Mouse (Mus musculus) liver, embryonic 14 days (tissue): ENCODE data around the gene Chek1. TPM values are rescaled to one million over a fixed set of nuclear protein-coding genes. Genes with fewer than 3 reads are reported as not detected.

ENCODE experiments used
- polyA plus RNA-seq: library from polyadenylated mRNA; depleted of rRNA; stranded (reverse); fragments of >200 nt; gene quantifications from 2 replicates; pipeline ENCODE4 v1.2.3, GENCODE M21; 2012; rRNA removed

The Chek1 gene
- 10.7 and 11.7 TPM in 2 replicates for polyA plus RNA-seq

DNA sequence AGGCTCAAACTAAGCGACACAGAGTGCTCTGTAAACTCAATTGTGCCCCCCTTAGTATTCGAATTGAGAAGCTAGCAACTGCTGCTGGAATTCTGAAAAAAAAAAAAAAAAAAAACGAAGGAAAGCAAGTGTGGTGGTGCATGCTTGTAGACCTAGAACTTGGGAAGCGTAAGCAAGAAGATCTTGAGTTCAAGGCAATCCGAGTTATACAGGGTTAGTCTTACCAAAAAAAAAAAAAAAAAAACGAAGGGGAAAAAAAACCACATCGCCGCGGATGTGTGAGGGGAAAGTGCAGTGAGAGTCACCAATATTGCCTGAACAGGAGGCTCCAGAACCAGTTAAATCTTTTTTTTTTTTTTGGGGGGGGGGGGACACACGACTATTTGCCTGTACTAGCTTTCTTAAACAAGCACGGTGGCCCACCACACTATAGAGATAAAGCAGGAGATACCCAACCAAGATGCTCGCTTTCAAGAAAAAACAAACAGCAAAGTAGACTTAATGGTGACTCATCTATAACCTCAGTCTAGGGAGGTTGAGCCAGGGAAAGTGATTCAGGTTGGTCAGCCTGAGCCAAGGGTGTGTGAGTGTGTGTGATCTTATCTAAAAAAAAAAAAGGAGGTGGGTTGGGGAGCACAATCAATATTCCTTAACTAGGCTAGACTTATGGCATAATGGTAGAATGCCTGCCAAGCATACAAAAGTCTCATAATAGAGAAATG is at the start of gene Chek1:
TSS of gene Chek1 (minus strand) at position 32 of the 722 bp plus-strand sequence.

DNA sequence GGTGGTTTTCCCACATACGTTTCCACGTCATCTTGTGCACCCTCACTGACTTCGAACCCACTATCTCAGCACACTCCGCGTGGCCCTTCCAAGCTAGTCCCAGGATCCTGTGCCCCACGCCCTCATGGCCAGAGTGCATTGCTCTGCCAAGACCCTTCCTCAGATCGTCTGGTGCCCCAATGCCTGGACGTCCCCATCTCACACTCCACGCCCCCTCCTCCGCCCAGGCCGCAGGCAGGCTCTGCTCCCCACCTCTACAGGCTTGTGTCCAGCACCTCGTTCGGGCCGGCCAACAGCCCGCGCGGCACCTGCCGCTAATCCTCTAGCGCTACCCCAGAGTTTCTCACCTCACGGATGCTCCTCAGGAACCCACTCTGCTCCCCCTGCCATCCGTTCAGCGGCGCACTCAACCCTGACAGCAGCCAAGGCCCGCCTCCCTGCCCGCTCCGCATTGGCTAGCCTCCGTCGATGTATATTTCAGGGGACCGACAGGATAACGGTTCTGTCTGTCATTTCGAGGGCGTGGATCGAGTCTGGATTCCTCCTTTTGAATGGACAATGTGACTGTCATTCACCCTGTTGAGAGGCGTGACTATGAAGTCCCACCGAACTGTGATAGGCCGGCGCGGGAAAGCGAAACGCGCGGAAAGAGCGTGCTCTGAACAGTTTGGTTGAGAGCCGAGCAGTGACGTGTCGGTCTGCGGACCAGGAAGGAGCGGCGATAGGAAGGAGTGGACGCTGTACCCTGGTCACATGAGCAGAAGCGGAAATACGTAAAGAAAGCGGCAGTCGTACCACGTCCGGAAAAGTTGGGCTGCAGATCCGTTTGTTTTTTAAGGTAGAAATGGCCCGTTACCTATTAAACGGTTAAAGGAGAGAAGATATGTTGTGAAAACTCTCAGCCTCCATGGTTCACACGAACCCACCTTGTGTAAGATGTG is 40.6 kb upstream of the Chek1 start, which contains the start of gene Stt3a:
TSS of gene Stt3a (minus strand) at position 477 of the 941 bp plus-strand sequence.

DNA sequence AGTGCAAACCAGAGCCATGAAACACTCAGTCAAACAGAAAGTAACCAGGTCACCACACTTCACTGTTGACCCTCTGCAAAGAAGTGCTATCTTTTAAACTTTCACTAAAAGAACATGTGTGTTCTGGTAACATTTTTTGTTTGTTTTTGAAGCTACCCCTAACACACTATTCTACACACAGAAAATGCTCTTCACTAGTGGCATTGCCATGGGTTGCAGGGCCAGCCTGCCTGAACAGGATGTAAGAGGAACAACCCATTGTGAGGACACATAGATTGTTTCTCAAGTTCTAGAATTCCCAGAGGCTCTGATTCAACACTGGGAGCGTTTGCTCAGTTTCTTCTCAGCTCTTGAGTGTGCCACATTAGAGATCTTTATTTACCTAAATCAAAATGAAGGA is 33.9 kb downstream of the Chek1 start, which contains the start of gene Acrv1:
TSS of gene Acrv1 (plus strand) at position 301 of the 400 bp plus-strand sequence.

Other genes starting within 250 kb of the Chek1 start
- not detected in 2 replicates for gene Gm5615, start 185.1 kb downstream of the Chek1 start, polyA plus RNA-seq
- gene Gm17689, start 144.4 kb downstream of the Chek1 start, polyA plus RNA-seq: not detected in 2 replicates
- gene A630095E13Rik, start 83.7 kb downstream of the Chek1 start, polyA plus RNA-seq: not detected in 2 replicates
- gene Acrv1, start 33.8 kb downstream of the Chek1 start, polyA plus RNA-seq: not detected in 2 replicates
- 73.9 and 95.7 TPM in 2 replicates for gene Stt3a, start 40.6 kb upstream of the Chek1 start, polyA plus RNA-seq
- 17.0 and 20.7 TPM in 2 replicates for gene Ei24, start 70.3 kb upstream of the Chek1 start, polyA plus RNA-seq
- 0.05 and 0.20 TPM in 2 replicates for gene Fez1, start 94.8 kb upstream of the Chek1 start, polyA plus RNA-seq